Mouse (Mus musculus): ENCODE measurements around the gene Nae1.

DNA sequence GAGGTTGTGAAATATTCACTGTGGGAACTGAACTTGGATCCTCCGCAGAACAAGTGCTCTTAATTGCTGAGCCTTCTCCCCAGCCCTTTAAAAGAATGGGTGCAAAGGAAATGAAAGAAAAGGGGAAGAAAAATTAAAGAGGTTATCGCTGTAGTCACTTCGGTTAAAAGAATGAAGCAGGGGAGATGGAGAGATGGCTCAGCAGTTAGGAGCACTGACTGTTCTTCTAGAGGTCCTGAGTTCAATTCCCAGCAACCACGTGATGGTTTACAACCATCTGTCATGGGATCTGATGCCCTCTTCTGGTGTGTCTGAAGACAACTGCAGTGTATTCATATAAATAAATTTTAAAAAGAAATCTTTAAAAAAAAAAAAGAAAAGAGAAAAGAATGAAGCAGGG lies 1.6 kb upstream of the Nae1 start:
- TF ChIP-seq CTCF (IDR thresholded peaks at IDR 0.05; ENCODE audit: control insufficient read depth, insufficient read depth, insufficient read length) (no peak), MYOG (IDR thresholded peaks at IDR 0.05; ENCODE audit: control insufficient read depth, extremely low read depth, insufficient read length) (no peak)
